Mouse (Mus musculus) forebrain, embryonic 12.5 days (tissue): ENCODE results near the gene Adam33. TPM values are rescaled to one million over a fixed set of nuclear protein-coding genes. Genes with fewer than 3 reads are reported as not detected.
"Not testable (repeated sequence)": the region's sequence is repeated elsewhere in the genome, so short reads cannot be mapped to it uniquely, and the experiment has no call there.

Source experiments
- ATAC-seq: fragments of 200-750 bp; cut with Nextera tagmentation; 2 replicates; pipeline ENCODE4 v1.8.0; 2017; ENCODE audit warnings: moderate TSS enrichment; ENCODE audit not compliant: low FRiP score
- H3K27ac ChIP-seq: fragments of 300-500 bp; sonication (generic); 2 replicates; pipeline ENCODE4 v1.5.1; 2016; ENCODE audit warnings: mild to moderate bottlenecking
- H3K27me3 ChIP-seq: fragments of 300-500 bp; sonication (generic); 2 replicates; pipeline ENCODE4 v1.6.1; 2016; ENCODE audit warnings: mild to moderate bottlenecking
- H3K36me3 ChIP-seq: fragments of 300-500 bp; sonication (generic); replicated peaks from 2 replicates; pipeline ENCODE4 v1.6.1; 2016; ENCODE audit warnings: mild to moderate bottlenecking
- H3K4me1 ChIP-seq: fragments of 300-500 bp; sonication (generic); 2 replicates; pipeline ENCODE4 v1.6.1; 2016
- H3K4me2 ChIP-seq: fragments of 300-500 bp; sonication (generic); 2 replicates; pipeline ENCODE4 v1.6.1; 2016; ENCODE audit warnings: mild to moderate bottlenecking, moderate library complexity
- H3K4me3 ChIP-seq: fragments of 300-500 bp; sonication (generic); replicated peaks from 2 replicates; pipeline ENCODE4 v1.5.1; 2016; ENCODE audit warnings: mild to moderate bottlenecking
- H3K9ac ChIP-seq: fragments of 300-500 bp; sonication (generic); 2 replicates; pipeline ENCODE4 v1.6.1; 2016; ENCODE audit warnings: mild to moderate bottlenecking
- H3K9me3 ChIP-seq: fragments of 300-500 bp; sonication (generic); 2 replicates; pipeline ENCODE4 v1.6.1; 2016
- WGBS: fragments of 180-500 bp; shearing (Covaris S2); methylation state at CpG from one replicate; pipeline ENCODE4 v1.1.7; 2016; 5-methylcytosine and 5-hydroxymethylcytosine counted together
- polyA plus RNA-seq: library from polyadenylated mRNA; unstranded; fragments of >200 nt; fragmentation: Nextera tagmentation; extraction: Ambion mirVana; gene quantifications from 2 replicates; pipeline ENCODE4 v1.2.1, GENCODE M21; 2016

Adam33 gene
- polyA plus RNA-seq, 1 experiment from 2014 or later = 1.5 TPM

DNA sequence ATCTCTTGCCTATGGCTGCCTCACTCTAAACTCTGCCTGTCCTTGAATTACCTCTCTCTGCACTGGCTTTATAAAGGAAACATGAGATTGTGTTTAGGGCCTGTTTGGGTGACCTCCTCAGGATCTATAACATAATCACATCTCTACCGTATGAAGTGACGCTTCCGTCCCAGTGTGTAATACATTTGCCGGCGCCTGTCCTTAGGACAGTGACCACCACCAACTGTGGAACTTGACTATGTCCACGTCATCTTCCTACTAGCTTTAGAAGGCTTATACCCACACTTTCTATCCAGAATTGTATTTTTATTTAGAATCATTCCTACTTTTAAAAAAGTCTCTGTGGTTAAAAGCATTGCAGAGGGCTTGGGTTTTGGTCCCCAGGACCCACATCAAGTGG lies 25.4 kb downstream of the Adam33 start:
- Histone ChIP-seq H3K4me3 (no peak overlapping the region), H3K36me3 (no peaks in the 10 kb centered on the region), H3K27ac (no peak overlapping the region), H3K9me3 (no peaks in the 10 kb centered on the region), H3K27me3 (peaks cover 49% of the 10 kb centered on the region), H3K4me1 (peaks cover 15% of the 10 kb centered on the region), H3K4me2 (no peak overlapping the region), H3K9ac (no peak overlapping the region)
- WGBS = 94% methylated on average over 6 of the region's 6 CpGs
- ATAC-seq = no peak

GRCm38 (mm10) chr2:131037226-131037990 lies 26.2 kb downstream of the Adam33 start:
- ATAC-seq = no peak
- H3K9ac ChIP-seq = no peak overlapping the region
- no peak overlapping the region for H3K4me2 ChIP-seq
- no peak overlapping the region for H3K27ac ChIP-seq
- peaks cover 15% of the 10 kb centered on the region for H3K4me1 ChIP-seq
- peaks cover 41% of the 10 kb centered on the region for H3K27me3 ChIP-seq
- no peak overlapping the region for H3K4me3 ChIP-seq
- H3K36me3 ChIP-seq = no peaks in the 10 kb centered on the region
- H3K9me3 ChIP-seq = no peaks in the 10 kb centered on the region
- 74% methylated on average over 17 of the region's 17 CpGs for WGBS

DNA sequence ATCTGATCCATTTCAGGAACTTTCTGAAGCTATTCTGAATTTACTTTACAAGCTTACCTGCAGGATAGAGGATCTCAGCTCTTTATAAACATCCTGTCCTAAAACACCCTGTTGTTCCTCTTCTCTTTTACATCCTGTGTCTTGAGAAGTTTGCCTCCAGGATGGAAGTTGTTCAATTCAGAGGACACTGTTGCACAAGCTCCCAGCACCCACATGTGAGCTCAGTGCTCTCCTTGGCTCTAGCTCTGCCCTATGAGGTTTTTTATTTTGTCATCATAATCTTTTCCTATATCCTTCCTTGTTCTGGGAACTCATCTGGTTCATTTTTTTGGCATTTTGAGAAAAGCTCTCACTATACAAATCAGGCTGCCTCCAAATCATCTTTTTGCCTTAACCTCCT lies 26.9 kb downstream of the Adam33 start:
- H3K4me3 ChIP-seq = no peak overlapping the region

DNA sequence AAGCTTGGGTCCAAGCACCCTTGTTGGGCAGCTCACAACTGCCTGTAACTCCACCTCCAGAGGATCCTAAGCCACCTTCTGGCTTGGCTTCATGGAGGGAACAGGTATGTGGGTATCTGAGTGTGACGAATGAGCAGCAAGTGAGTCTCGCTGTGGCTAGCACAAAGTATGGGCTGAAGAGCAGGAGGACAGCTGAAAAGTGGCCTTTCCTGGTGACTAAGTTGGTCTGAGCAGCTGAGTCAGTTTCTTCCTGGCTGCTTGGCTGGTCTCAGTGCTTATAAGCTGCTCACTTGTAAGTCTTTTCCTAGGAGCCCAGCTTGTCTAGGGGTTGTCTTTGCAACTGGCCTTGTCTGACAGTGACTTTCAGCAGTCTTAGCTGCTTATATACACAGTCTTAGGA lies 27.3 kb downstream of the Adam33 start:
- no peaks in the 10 kb centered on the region for H3K9me3 ChIP-seq
- H3K27me3 ChIP-seq = peaks cover 31% of the 10 kb centered on the region
- 97% methylated on average over 2 of the region's 2 CpGs for WGBS
- H3K27ac ChIP-seq = no peak overlapping the region
- H3K36me3 ChIP-seq = no peaks in the 10 kb centered on the region
- no peak overlapping the region for H3K4me3 ChIP-seq
- peaks cover 11% of the 10 kb centered on the region for H3K4me1 ChIP-seq
- H3K4me2 ChIP-seq = no peak overlapping the region
- H3K9ac ChIP-seq = no peak overlapping the region
- ATAC-seq = no peak

More for the DNA sequence above, 26.9 kb downstream of the Adam33 start:
- no peak overlapping the region for H3K27ac ChIP-seq
- peaks cover 15% of the 10 kb centered on the region for H3K4me1 ChIP-seq
- peaks cover 35% of the 10 kb centered on the region for H3K27me3 ChIP-seq
- H3K9me3 ChIP-seq = no peaks in the 10 kb centered on the region
- H3K4me2 ChIP-seq = no peak overlapping the region
- no peaks in the 10 kb centered on the region for H3K36me3 ChIP-seq
- H3K9ac ChIP-seq = no peak overlapping the region
- no peak for ATAC-seq

- not testable (repeated sequence) for H3K4me2 ChIP-seq, H3K4me3 ChIP-seq, H3K27me3 ChIP-seq, ATAC-seq, H3K27ac ChIP-seq, H3K9me3 ChIP-seq, H3K4me1 ChIP-seq, H3K9ac ChIP-seq
- H3K36me3 ChIP-seq = peaks cover 10% of the 10 kb centered on the region
- WGBS = 79% methylated on average over 1 of the region's 1 CpGs
These were observed 32.2 kb downstream of the Adam33 start for GRCm38 (mm10) chr2:131031406-131031805.

DNA sequence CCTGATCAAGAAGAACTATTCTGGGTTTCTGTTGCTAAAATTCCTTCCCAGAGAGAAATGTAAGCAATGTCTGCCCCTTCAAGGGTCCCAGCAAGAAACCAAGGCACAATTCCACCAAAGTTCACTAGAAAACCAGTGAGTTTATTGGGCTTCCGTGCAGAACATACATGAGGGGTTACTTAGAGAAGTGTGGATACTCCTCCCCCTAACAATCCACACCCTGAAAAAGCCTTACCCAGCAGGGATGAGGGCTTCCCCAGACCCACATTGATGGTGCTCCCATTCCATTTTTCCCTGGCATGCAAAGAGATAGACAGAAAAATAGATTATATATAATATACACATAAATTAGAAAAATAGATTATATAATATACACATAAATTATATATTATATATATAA lies 32.6 kb downstream of the Adam33 start:
- H3K4me3 ChIP-seq = no peak overlapping the region
- no peaks in the 10 kb centered on the region for H3K4me1 ChIP-seq
- no peaks in the 10 kb centered on the region for H3K9me3 ChIP-seq
- H3K27ac ChIP-seq = no peak overlapping the region
- no peak for ATAC-seq
- no peaks in the 10 kb centered on the region for H3K27me3 ChIP-seq
- peaks cover 14% of the 10 kb centered on the region for H3K36me3 ChIP-seq
- H3K4me2 ChIP-seq = no peak overlapping the region
- H3K9ac ChIP-seq = no peak overlapping the region
- 89% methylated on average over 1 of the region's 1 CpGs for WGBS

- H3K27me3 ChIP-seq = no peaks in the 10 kb centered on the region
- ATAC-seq = no peak
- H3K27ac ChIP-seq = no peak overlapping the region
- H3K4me1 ChIP-seq = no peaks in the 10 kb centered on the region
- H3K9ac ChIP-seq = no peak overlapping the region
- no peak overlapping the region for H3K4me2 ChIP-seq
- WGBS = 93% methylated on average over 2 of the region's 2 CpGs
- H3K36me3 ChIP-seq = peaks cover 19% of the 10 kb centered on the region
- no peak overlapping the region for H3K4me3 ChIP-seq
- no peaks in the 10 kb centered on the region for H3K9me3 ChIP-seq
These were observed 33.1 kb downstream of the Adam33 start for GRCm38 (mm10) chr2:131030561-131030960.

- Histone ChIP-seq H3K4me2 (no peak overlapping the region), H3K4me1 (no peaks in the 10 kb centered on the region), H3K27ac (no peak overlapping the region), H3K27me3 (no peaks in the 10 kb centered on the region), H3K36me3 (peaks cover 22% of the 10 kb centered on the region), H3K9ac (no peak overlapping the region), H3K4me3 (no peak overlapping the region), H3K9me3 (no peaks in the 10 kb centered on the region)
- 73% methylated on average over 9 of the region's 9 CpGs for WGBS
- no peak for ATAC-seq
These were observed 34.3 kb downstream of the Adam33 start for GRCm38 (mm10) chr2:131029065-131029935.

DNA sequence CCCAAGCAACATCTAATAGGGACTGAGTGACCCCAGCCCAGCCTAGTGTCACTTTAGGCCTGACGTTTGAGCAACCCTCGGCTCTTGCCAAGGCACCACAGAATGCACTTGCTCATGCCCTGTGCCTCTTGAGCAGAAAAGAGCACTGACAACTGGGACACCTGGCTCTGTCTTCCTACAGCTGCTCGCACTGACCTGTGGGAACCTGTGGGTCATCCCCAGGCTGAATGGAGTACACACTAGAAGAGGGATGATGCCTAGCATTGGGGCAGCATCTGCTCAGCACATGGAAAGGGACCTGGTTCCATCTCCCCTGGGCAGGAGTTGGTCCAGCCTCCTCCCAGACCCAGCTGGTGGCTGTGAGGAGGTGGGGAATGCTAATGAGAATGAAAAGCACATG lies 36.7 kb downstream of the Adam33 start:
- Histone ChIP-seq H3K9ac (no peak overlapping the region), H3K27me3 (no peaks in the 10 kb centered on the region), H3K27ac (no peak overlapping the region), H3K4me2 (no peak overlapping the region), H3K36me3 (peaks cover 40% of the 10 kb centered on the region), H3K4me3 (no peak overlapping the region), H3K9me3 (no peaks in the 10 kb centered on the region), H3K4me1 (no peaks in the 10 kb centered on the region)
- 82% methylated on average over 3 of the region's 3 CpGs for WGBS
- no peak for ATAC-seq

- Histone ChIP-seq H3K36me3 (peaks cover 48% of the 10 kb centered on the region), H3K4me1 (no peaks in the 10 kb centered on the region), H3K9me3 (no peaks in the 10 kb centered on the region), H3K4me2 (no peak overlapping the region), H3K4me3 (no peak overlapping the region), H3K9ac (no peak overlapping the region), H3K27ac (no peak overlapping the region), H3K27me3 (no peaks in the 10 kb centered on the region)
- 91% methylated on average over 2 of the region's 2 CpGs for WGBS
- no peak for ATAC-seq
These were observed 38.4 kb downstream of the Adam33 start for GRCm38 (mm10) chr2:131025230-131025629.

- peaks cover 30% of the 10 kb centered on the region for H3K36me3 ChIP-seq
- no peaks in the 10 kb centered on the region for H3K9me3 ChIP-seq
- no peaks in the 10 kb centered on the region for H3K4me1 ChIP-seq
- 82% methylated on average over 1 of the region's 1 CpGs for WGBS
- ATAC-seq = no peak
- H3K27me3 ChIP-seq = no peaks in the 10 kb centered on the region
- H3K4me2 ChIP-seq = no peak overlapping the region
- H3K9ac ChIP-seq = no peak overlapping the region
- H3K27ac ChIP-seq = no peak overlapping the region
- H3K4me3 ChIP-seq = no peak overlapping the region
These were observed 53.0 kb downstream of the Adam33 start for GRCm38 (mm10) chr2:131010566-131010965.

DNA sequence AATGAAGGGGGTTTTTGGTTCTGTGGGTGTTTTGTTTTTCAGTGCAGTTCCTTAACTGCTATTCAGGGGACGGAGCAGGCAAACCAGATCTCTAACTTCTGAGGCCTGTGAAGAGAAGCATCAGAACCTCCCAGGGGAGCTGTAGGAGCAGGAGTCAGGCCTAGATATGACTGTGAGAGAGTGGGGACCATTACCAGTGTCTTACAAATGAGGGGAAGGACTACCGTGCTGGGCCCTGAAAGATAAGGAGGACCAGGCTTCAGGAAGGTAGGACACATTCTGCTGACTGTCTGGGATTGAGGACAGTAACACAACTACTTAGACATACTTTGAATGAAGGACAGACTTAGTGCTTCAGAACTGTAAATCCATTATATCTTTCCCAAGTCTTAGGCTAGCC lies 54.5 kb downstream of the Adam33 start:
- H3K4me3 ChIP-seq = no peak overlapping the region
- H3K9ac ChIP-seq = no peak overlapping the region
- no peaks in the 10 kb centered on the region for H3K9me3 ChIP-seq
- no peak overlapping the region for H3K27ac ChIP-seq
- H3K4me2 ChIP-seq = no peak overlapping the region
- 95% methylated on average over 2 of the region's 2 CpGs for WGBS
- peaks cover 33% of the 10 kb centered on the region for H3K36me3 ChIP-seq
- no peaks in the 10 kb centered on the region for H3K27me3 ChIP-seq
- no peak for ATAC-seq
- no peaks in the 10 kb centered on the region for H3K4me1 ChIP-seq
